Mouse (Mus musculus) CH12F3 (cell line): ENCODE measurements around the gene Fstl4.
"Not testable (repeated sequence)": the region's sequence is repeated elsewhere in the genome, so short reads cannot be mapped to it uniquely, and the experiment has no call there.

ENCODE experiments used
- in situ Hi-C: fragments of 300-500 bp; cut with MboI; formaldehyde crosslinking; loops from 2 replicates; pipeline ENCODE4 v1.14.3; 2020; ENCODE audit warnings: low sequenced_read_pairs

The Fstl4 gene

DNA sequence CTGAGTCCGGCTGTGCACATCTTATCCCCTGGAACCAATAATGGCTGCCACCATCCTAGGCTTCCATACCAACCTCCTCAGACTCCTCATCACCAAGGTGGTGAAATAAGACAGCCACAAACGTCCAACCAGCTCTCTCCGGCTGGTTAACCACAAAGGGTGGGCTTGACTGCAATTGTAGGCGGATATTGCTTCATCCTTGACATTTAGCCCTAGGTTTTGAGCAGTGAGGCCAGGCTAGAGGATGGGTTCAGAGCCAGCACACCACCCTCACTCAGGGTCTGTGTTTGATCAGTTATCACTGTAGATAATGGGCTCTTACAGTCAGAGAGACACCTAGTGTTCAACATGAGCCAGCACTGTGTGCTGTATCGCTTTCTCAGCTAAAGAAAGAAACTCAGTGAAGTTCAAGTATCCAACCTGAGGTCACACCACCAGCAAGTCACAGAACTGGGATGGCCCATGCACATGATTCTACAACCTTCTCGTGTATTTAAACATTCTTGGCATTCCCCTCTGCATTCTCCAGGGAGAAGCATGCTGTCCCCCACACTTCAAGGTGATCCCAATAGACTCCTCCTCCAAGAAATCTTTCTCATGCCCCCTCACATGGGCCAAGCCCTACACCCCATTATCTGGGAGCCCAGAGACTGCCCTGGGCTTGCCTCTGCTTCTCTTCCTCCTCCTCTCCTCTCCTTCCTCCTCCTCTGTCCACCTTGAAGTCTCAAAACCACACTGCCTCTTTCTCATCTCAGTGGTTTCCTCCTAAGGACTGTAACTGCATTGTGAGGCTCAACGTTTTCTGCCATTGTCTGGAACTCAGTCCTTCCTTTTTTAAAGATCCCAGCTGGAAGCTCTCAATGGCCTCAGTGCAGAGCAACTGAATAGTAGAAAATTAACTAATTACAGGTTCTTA, 314.2 kb downstream of the Fstl4 start:
- in situ Hi-C loops = no loop called here

DNA sequence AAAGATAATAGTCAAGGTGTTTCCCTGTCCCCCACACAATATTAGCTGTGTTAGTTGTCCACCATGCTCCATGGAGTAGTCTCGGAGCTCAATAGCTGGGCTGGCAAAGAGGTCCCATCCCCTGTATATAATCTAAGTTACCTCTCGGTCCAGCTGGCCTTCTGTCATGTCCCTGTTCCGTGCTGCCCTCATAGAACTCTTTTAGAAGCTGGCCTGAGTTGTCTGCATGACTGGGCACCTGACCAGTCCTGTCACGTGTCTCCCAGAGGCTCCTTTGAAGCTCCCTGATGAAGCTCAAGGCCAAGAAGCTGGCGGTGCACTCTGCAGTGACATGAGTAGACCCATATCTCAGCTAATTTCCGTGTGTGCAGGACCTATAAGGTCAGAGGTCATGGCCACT, 316.9 kb downstream of the Fstl4 start:
- in situ Hi-C loops = no loop called here

DNA sequence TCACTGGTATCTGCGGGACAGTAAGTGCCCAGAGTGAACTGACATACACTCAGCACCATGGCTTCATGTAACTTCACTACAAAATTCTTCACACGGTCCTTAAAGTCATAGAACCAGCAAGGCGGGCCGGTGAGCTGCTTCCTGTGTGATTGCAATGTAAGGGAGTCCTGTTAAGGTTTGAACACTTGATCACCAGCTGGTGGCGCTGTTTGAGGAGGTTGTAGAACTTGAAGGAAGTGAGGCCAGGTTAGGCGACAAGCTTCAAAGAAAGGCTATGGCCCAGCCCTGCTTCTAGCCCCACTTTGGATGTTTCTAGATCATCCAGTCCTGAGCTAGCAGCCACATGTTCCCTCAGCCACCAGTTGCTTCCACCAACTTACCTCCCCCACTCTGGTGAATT, 320.9 kb downstream of the Fstl4 start:
- in situ Hi-C loops = no loop called here

DNA sequence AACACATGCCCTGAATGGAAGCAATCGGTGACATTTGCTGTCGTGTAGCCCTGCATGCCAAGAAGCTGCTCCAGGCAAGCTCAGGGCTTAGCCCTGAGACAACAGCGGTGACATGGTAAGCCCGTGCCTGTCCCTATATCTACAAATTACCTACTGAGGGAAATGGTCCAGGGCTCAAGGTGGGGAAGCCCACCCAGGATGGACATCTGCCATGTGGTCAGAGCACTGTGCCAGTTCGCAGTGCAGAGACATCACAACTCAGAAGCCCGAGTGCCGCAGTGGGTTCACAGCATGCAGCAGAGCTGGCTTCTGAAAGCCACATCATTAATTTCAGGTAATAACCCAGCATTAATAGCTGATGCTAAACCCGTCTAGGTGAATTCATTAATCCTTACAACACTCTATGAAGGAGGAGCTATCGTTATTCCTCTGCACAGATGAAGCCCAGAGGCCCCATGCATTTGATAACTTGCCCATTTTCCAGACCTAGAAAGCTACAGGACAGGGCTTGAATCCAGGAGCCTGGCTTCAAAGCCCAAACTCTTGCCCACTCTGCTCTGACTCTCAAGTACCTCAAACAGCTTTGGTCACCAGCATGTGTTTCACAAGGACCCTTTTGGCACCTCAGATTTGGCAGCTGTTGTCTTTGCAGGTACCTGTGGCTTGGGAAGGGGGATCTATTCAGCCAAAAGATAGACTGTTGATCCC, 321.6 kb downstream of the Fstl4 start:
- in situ Hi-C loops = no loop called here

DNA sequence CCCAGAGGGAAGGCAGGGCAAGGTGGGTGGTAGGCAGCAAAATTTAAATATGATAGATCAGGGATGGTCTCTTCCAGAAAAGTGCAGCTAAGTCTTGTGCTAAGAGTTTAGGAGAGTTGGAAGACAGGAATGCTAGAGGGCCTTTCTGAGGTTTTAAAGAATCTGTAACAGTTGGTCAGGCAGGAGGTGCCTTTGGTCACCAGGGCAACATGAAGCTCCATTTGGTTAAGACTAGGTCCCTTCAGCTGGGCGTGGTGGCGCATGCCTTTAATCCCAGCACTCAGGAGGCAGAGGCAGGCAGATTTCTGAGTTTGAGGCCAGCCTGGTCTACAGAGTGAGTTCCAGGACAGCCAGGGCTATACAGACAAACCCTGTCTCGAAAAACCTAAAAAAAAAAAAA, 323.5 kb downstream of the Fstl4 start:
- in situ Hi-C loops = not testable (repeated sequence)

DNA sequence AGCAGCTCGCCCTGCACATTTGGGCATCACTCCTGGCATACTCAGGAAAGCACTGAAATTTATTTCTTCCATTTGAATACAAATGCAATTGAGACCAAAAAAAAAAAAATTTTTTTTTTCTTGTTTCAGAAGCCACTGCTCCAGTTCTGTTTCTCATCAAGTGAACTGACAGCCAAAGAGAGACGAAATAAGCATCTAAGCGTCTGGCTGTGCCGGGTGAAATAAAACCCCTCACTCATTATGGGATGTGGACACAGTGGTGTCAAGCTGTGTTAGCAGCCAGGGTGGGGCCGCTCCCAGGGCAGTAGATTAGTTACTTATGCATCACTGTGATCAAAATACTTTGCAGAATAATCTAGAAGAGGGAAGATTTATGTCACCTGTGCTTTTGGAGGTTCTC, 327.2 kb downstream of the Fstl4 start:
- in situ Hi-C loops = no loop called here

DNA sequence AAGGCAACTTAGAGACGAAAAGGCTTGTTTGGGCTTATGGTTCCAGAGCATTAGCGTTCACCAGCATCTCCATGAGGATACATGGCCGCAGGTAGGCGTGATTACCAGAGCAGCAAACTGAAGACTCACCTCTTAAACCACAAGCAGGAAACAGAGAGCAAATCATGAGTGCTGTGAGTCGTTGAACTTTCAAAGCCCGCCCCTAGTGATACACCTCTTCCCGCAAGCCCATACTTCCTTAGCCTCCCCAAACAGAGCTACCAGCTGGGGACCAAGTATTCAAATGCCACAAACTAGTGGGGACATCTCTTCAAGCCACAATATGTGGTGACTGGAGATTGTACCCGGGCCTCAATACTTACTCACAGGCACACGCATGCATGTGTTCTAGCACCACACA, 332.4 kb downstream of the Fstl4 start:
- in situ Hi-C loops = no loop called here

DNA sequence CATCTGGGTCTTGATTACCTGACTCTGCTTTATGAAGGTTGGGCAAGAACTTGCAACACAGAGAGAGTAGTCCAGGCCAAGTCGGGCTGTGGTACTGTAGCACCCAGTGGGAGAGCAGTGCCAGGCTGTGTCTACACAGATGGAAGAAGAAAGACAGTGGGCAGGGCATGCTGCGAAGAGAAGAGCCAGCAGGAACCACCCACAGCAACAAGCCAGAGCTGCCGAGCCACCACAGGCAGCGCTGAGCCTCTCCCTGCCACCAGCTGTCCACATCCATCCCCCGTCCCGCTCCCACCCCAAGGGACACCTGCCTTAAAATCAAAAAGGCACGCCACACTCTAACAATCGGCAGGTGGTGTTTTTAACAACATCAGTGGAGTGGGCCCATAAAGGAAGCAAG, 332.9 kb downstream of the Fstl4 start:
- in situ Hi-C loops = no loop called here

DNA sequence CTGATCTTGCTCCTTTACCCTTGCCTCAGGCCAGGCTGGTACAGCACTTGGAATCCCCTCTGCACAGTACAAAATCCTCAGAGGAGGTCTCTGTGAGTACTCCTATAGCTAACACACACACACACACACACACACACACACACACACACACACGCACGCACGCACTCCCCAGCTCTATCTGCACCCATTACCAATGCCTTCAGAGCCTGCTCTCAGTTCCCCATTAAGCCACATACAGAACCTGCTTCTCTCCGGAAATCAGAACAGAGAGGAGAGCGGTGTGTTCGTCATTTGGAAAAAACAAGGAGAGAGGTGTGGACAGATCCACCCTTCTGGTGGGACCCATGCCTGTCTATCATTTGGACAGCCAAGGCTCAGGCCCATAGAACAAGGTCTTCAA, 333.4 kb downstream of the Fstl4 start:
- in situ Hi-C loops = no loop called here

DNA sequence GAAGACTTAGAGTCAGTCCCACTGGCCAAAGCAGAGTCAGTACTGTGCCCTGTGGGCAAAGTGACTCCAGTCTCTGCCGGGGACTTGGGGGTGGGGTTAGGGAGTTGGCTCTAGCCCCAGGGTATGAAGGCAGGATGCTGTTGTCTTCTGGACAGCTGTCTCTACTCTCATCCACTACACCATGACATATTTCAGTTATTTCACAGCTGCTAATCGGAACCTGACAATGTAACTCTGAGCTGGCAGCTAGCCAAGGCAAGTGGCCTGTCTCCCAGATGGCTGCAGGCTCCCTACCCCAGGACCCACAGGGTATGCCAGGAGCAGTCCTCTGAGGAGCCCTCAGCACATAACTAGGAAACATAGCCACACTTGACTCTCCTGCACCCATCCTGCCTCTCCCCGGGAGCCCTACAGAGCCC, 334.4 kb downstream of the Fstl4 start:
- in situ Hi-C loops = no loop called here

DNA sequence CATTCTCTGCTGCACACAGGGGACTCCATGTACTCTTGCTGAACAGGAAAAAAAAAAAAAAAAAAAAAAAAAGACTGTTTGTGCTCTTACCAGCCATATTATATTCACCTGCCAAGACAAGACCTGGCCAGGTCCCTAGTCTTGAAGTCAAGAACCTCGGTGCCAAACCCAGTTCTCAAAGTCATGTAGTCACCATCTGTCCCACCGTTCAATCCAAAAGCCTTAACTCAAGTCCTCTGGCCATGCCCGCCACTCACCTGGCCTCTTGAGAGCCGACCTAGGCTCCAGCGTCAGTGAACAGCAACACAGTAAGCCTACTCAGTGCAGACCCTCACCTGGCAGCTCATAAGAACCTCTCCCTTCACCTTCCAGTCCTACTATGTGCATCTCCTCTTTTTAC, 334.9 kb downstream of the Fstl4 start:
- in situ Hi-C loops = no loop called here

DNA sequence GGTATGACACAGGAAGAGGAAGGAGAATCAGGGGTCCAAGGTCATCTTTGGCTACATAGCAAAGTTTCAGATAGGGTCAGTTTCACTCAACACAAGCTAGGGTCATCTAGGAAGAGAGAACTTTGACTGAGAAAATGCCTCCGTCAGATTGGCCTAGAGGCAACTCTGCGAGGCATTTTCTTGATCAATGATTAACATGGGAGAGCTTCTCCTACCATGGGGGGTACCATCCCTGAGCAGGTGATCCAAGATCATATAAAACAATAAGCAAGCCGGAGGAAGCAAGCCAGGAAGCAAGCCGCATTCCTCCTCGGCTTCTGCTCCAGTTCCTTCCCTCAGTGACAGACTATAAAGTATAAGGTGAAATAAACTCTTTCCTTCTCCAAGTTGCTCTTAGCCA, 337.3 kb downstream of the Fstl4 start:
- in situ Hi-C loops = no loop called here

DNA sequence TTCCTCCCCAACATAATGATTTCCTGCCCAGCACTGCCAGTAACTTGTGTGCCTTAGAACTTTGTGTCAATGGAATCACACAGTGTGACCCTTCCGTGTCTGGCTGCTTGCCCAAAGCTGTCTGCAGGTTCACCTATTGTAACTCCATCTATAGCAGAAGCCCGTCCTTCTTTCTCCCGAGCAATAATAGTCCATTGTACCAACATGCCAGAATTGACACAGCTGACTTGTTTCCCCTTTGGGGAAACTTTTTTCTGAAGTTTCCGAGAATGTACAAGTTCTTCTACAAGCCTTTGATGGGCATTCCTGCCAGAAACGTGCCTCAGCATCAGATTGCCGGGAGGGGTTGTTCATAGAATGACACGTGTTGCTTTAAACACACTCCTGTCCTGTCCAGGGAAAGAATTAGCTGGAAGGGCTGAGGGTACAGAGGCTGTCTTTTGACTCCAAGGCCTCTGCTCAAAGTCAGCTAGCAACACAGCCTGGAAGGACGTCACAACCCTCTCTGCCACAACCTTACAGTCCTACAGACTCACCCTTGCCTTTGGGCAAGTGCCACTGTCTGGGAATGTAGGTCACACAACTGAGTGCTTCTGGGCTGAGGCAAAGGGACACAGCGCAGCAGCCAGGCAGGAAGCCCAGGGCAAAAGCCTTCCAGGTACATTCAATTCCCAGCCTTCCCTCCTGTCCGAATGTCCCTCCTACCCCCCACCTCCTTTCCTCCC, 339.3 kb downstream of the Fstl4 start:
- in situ Hi-C loops = no loop called here

DNA sequence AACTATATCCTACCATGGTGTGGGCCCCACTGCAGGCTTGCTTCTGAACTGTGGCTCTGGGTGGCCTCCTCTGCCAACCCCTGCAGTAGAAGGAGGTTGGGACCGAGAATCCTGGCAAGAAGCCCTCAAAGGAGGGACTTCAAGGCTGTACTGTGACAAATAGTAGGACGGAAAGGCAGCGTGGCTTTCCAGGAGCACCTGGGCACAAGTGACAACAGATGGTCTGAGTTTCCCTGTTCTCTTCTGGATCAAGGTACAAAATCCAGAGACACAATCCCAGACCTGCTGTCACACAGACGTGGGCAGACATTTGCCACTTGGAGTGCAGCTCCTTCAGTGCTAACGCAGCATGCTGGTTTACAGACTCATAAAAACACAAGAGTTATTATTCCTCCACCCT, 343.3 kb downstream of the Fstl4 start:
- in situ Hi-C loops = no loop called here

DNA sequence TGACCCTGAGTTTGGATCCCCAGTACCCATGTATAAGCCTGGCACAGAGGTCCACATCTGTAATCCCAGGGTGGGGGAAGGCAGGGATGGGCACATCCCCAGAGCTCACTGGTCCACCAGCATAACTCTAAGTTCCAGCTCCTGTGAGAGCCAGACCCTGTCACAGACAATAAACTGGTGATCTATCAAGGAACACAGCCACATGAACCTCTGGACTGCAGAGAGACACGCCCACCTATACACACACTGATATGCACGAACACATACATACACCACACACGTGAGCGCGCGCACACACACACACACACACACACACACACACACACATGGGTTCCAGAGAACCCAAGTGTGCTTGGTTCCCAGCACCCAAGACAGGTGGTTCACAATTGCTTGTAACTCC, 344.4 kb downstream of the Fstl4 start:
- in situ Hi-C loops = no loop called here

DNA sequence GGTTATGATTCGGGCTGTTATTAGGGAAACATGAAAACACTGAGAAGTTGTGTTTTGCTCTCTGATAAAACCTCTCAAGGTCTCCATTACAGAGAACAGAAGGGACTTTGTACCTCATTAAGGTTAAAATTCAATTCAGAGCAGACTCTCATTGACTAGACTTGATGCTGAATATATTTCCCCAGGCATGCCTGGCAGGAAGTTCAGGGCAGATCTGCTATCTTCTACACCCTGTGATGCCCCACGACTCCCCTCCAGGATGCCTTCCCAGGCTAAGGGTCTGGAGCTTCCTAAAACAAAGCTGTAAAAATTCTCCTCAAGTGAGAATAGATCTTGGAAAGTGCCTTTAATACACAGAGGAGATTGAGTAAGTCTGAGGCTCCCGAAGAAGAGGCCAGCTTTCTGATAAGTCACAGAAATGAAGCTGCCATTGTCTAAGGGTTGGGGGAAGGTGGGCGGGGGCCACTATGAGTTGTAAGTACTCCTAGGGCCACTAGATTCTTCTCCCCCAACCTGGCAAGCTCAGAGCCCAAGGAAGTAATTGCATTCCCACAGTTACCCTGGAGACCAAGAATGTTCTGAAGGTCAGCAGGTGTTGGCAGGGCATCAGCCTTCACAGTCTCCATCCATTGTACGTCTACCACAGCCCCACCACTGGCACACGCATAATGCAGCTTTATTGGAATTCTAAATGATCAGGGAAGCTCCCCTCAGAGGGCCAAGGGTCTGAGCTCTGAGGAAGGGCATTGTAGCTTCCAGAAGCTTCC, 345.4 kb downstream of the Fstl4 start:
- in situ Hi-C loops = no loop called here

DNA sequence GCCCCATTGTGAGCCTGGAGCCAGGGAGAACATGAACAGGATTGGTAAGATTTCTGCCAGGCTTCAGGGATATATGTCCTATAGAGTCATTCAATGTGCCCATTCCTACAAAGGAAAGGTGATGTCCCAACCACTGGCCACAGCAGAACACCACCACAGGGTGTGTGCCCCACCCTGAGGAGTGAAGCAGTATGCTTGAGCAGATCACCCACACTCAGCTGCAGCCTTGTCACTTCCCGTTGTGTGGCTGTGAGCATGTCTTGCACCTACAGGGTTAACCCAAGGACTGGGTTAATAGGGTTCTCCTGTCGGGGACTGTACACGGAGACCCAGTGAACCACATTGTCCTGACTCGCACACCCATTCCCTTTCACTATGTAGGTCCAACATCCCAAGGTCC, 351.3 kb downstream of the Fstl4 start:
- in situ Hi-C loops = no loop called here

DNA sequence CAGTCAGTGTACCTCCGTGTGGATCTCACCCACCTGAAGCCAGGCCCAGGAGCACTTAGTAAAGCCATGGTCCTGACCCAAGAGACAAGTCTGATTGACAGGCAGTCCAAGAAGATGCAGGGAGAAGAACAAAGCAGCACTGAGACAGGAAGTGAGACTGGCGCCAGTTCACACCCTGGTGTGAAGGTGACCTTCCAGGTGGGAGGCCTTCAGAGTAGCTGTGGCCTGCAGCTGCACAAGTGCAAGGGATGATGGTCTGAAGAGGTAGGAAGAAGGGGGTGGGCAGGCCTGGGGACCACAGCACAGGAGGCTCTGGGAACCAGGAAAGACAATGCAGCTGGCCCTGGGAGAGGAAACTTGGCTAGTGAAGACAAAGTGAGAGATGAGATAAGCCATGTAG, 351.9 kb downstream of the Fstl4 start:
- in situ Hi-C loops = no loop called here

DNA sequence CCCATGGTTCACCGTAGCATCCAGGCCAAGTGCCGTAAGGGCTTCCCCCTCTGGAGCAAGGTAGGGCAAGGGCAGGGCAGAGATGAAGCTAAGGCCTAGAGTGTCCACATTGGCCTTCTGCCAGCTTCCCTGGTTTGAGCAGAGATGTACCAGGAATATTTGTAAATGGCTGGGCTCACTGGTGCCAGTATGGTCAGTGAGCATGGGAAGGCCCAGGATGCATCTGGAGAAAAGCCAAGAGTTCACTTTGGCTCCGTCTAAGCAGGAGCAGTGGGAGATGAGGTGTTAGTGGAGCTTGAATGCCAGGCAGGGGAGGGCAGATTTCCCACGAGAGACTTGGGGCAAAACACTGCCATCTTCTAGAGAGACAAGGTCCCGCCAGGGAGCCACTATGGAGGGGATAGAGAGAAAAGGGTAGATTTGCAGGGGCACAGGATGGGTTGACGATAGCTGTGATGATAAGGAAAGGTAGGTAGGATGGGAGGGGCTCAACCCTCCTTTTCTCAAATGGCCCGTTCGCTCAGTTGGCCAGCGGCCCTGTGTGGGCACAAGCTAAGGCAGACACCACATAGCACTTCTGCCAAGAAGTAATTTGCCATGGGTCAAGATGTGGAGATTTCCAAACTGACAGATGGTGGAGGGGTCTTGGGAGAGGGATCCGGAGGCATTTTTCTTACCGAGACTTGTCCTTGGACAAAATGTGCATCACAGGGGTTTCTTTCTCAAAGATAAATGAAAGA, 354.0 kb downstream of the Fstl4 start:
- in situ Hi-C loops = no loop called here

DNA sequence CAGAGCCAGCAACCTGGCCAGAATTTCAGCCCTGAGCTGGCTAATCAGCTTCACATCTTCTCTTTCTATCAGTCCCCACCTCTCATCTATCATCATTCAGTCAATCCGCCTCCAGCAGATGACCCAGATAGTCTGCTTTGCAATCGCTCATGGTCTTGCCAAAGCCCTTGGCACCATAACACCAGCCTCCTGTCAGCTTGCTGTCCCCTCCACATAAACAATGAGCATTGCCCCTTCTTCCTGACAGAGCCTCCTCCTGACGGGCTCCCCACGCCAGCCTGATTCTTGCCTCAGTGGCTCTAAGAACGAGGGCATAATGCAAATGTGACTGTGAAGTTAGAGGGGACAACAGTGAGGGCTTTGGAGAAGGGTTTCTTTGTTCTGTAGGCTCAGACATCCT, 355.5 kb downstream of the Fstl4 start:
- in situ Hi-C loops = no loop called here
